Mouse (Mus musculus): ENCODE measurements around the gene Prg2.

- TF ChIP-seq CTCF (IDR thresholded peaks at IDR 0.05; ENCODE audit: control insufficient read depth, insufficient read depth, insufficient replicate concordance, low read depth, low read length) (no peak), POLR2A (IDR thresholded peaks at IDR 0.05; ENCODE audit: control insufficient read depth, low read depth, low read length) (no peak)
Observed at GRCm38 (mm10) chr2:84933992-84934648, 46.1 kb upstream of the Prg2 start.
